Mouse (Mus musculus): ENCODE measurements around the gene Pafah1b1. TPM values are rescaled to one million over a fixed set of nuclear protein-coding genes. Genes with fewer than 3 reads are reported as not detected.
A peak's percentile ranks its signal among the peaks of the same experiment; 100 is the strongest.

Gene Pafah1b1
- polyA plus RNA-seq, 1 experiment from 2014 or later: 62.1 TPM

GRCm38 (mm10) chr11:74649647-74650551 lies 74.6 kb downstream of the Pafah1b1 start:
- ATAC-seq: peak; percentile 72
- no peak for TF ChIP-seq CTCF (IDR thresholded peaks at IDR 0.05; ENCODE audit: low read depth)

GRCm38 (mm10) chr11:74649095-74649646 lies 75.3 kb downstream of the Pafah1b1 start, which contains the start of gene Cluh:
Cluh (plus strand) TSS chr11:74649495.
- WGBS: 0% methylated on average over 58 of the region's 58 CpGs
- peak; percentile 88 for ATAC-seq

More at GRCm38 (mm10) chr11:74649647-74650551, 74.6 kb downstream of the Pafah1b1 start:
- H3K27me3 ChIP-seq (replicated peaks; ENCODE audit: control insufficient read depth, insufficient read depth, low read length): no peaks in the 10 kb centered on the region
- H3K4me3 ChIP-seq (ENCODE audit: low read depth, low read length): peak overlapping the region; percentile 99
- peak overlapping the region; percentile 95 for H3K9ac ChIP-seq (ENCODE audit: low read depth, low read length)
- WGBS: under 1% methylated on average over 52 of the region's 53 CpGs
- H3K4me2 ChIP-seq (replicated peaks; ENCODE audit: low read depth): peak overlapping the region; percentile 82
- 0 out of 2 replicates have a peak, but pooled peaks cover 11% of the 10 kb centered on the region for H3K4me1 ChIP-seq (replicated peaks; ENCODE audit: control insufficient read depth, insufficient read depth, low read length)
- no peaks in the 10 kb centered on the region for H3K9me3 ChIP-seq (ENCODE audit: control insufficient read depth)
- H3K27ac ChIP-seq (ENCODE audit: low read depth, low read length): peak overlapping the region; percentile 96
- peaks cover 10% of the 10 kb centered on the region; the same call in 1 of the 2 replicates for H3K36me3 ChIP-seq (ENCODE audit: control insufficient read depth, insufficient read depth)

GRCm38 (mm10) chr11:74648676-74649075 lies 75.8 kb downstream of the Pafah1b1 start:
- Histone ChIP-seq H3K9ac (ENCODE audit: low read depth, low read length) (peak overlapping the region; percentile 95), H3K4me2 (replicated peaks; ENCODE audit: low read depth) (peak overlapping the region; percentile 82), H3K27me3 (replicated peaks; ENCODE audit: control insufficient read depth, insufficient read depth, low read length) (no peaks in the 10 kb centered on the region), H3K4me1 (replicated peaks; ENCODE audit: control insufficient read depth, insufficient read depth, low read length) (0 out of 2 replicates have a peak, but pooled peaks cover 11% of the 10 kb centered on the region), H3K36me3 (ENCODE audit: control insufficient read depth, insufficient read depth) (peaks cover 5% of the 10 kb centered on the region; the same call in 1 of the 2 replicates), H3K4me3 (ENCODE audit: low read depth, low read length) (peak overlapping the region; percentile 99), H3K27ac (ENCODE audit: low read depth, low read length) (peak overlapping the region; percentile 96), H3K9me3 (ENCODE audit: control insufficient read depth) (no peaks in the 10 kb centered on the region)
- no peak for TF ChIP-seq CTCF (IDR thresholded peaks at IDR 0.05; ENCODE audit: low read depth)
- WGBS: 0% methylated on average over 1 of the region's 1 CpGs
- ATAC-seq: peak; percentile 52

More at GRCm38 (mm10) chr11:74649095-74649646, 75.3 kb downstream of the Pafah1b1 start, which contains the start of gene Cluh:
- Histone ChIP-seq H3K36me3 (ENCODE audit: control insufficient read depth, insufficient read depth) (peaks cover 6% of the 10 kb centered on the region; the same call in 1 of the 2 replicates), H3K9ac (ENCODE audit: low read depth, low read length) (peak within 1 kb of the TSS; percentile 95), H3K27me3 (replicated peaks; ENCODE audit: control insufficient read depth, insufficient read depth, low read length) (no peaks in the 10 kb centered on the region), H3K4me2 (replicated peaks; ENCODE audit: low read depth) (peak within 1 kb of the TSS; percentile 82), H3K9me3 (ENCODE audit: control insufficient read depth) (no peaks in the 10 kb centered on the region), H3K27ac (ENCODE audit: low read depth, low read length) (peak within 1 kb of the TSS; percentile 96), H3K4me3 (ENCODE audit: low read depth, low read length) (peak within 1 kb of the TSS; percentile 99), H3K4me1 (replicated peaks; ENCODE audit: control insufficient read depth, insufficient read depth, low read length) (0 out of 2 replicates have a peak, but pooled peaks cover 11% of the 10 kb centered on the region)
- no peak for TF ChIP-seq CTCF (IDR thresholded peaks at IDR 0.05; ENCODE audit: low read depth)

GRCm38 (mm10) chr11:74647966-74648365 lies 76.5 kb downstream of the Pafah1b1 start:
- H3K4me1 ChIP-seq (replicated peaks; ENCODE audit: control insufficient read depth, insufficient read depth, low read length): 0 out of 2 replicates have a peak, but pooled peaks cover 9% of the 10 kb centered on the region
- H3K36me3 ChIP-seq (ENCODE audit: control insufficient read depth, insufficient read depth): no peaks in the 10 kb centered on the region
- no peak for TF ChIP-seq CTCF (IDR thresholded peaks at IDR 0.05; ENCODE audit: low read depth)
- no peak overlapping the region for H3K4me3 ChIP-seq (ENCODE audit: low read depth, low read length)
- H3K9me3 ChIP-seq (ENCODE audit: control insufficient read depth): no peaks in the 10 kb centered on the region
- H3K27me3 ChIP-seq (replicated peaks; ENCODE audit: control insufficient read depth, insufficient read depth, low read length): no peaks in the 10 kb centered on the region
- WGBS: 53% methylated on average over 1 of the region's 1 CpGs
- no peak overlapping the region for H3K4me2 ChIP-seq (replicated peaks; ENCODE audit: low read depth)
- H3K9ac ChIP-seq (ENCODE audit: low read depth, low read length): no peak overlapping the region
- ATAC-seq: no peak
- peak overlapping the region; percentile 96 for H3K27ac ChIP-seq (ENCODE audit: low read depth, low read length)

- Histone ChIP-seq H3K4me2 (replicated peaks; ENCODE audit: low read depth) (no peak overlapping the region), H3K9me3 (ENCODE audit: control insufficient read depth) (no peaks in the 10 kb centered on the region), H3K9ac (ENCODE audit: low read depth, low read length) (no peak overlapping the region), H3K27me3 (replicated peaks; ENCODE audit: control insufficient read depth, insufficient read depth, low read length) (no peaks in the 10 kb centered on the region), H3K4me1 (replicated peaks; ENCODE audit: control insufficient read depth, insufficient read depth, low read length) (0 out of 2 replicates have a peak, but pooled peaks cover 4% of the 10 kb centered on the region), H3K4me3 (ENCODE audit: low read depth, low read length) (no peak overlapping the region), H3K36me3 (ENCODE audit: control insufficient read depth, insufficient read depth) (no peaks in the 10 kb centered on the region), H3K27ac (ENCODE audit: low read depth, low read length) (no peak overlapping the region; the same call in 1 of the 2 replicates)
- no peak for ATAC-seq
- no peak for TF ChIP-seq CTCF (IDR thresholded peaks at IDR 0.05; ENCODE audit: low read depth)
- WGBS: 62% methylated on average over 1 of the region's 1 CpGs
Observed at GRCm38 (mm10) chr11:74639628-74640027, 84.8 kb downstream of the Pafah1b1 start.
